Mouse (Mus musculus): ENCODE data around the gene Schip1. TPM values are rescaled to one million over a fixed set of nuclear protein-coding genes. Genes with fewer than 3 reads are reported as not detected.

Gene Schip1
- polyA plus RNA-seq, 1 experiment from 2014 or later: 37.1 TPM

GRCm38 (mm10) chr3:68642935-68643334, 578.3 kb downstream of the Schip1 start:
- Histone ChIP-seq H3K9me3 (ENCODE audit: control insufficient read depth, low read length) (no peaks in the 10 kb centered on the region), H3K4me3 (ENCODE audit: low read depth, low read length) (no peak overlapping the region), H3K27me3 (replicated peaks; ENCODE audit: control insufficient read depth, insufficient read depth, low read length) (no peaks in the 10 kb centered on the region), H3K4me2 (ENCODE audit: low read depth, low read length) (no peak overlapping the region), H3K9ac (ENCODE audit: low read depth, low read length) (no peak overlapping the region), H3K36me3 (ENCODE audit: control insufficient read depth, insufficient read depth, low read length) (no peaks in the 10 kb centered on the region), H3K27ac (replicated peaks; ENCODE audit: low read depth, low read length) (no peak overlapping the region), H3K4me1 (ENCODE audit: control insufficient read depth, insufficient read depth, low read length) (no peaks in the 10 kb centered on the region)
- no peak for ATAC-seq (ENCODE audit: low read depth)
- 87% methylated on average over 7 of the region's 7 CpGs for WGBS
- no peak for DNase-seq (ENCODE audit: low spot score)

GRCm38 (mm10) chr3:68646387-68647130, 582.0 kb downstream of the Schip1 start:
- Histone ChIP-seq H3K36me3 (ENCODE audit: control insufficient read depth, insufficient read depth, low read length) (no peaks in the 10 kb centered on the region), H3K4me1 (ENCODE audit: control insufficient read depth, insufficient read depth, low read length) (no peaks in the 10 kb centered on the region), H3K9ac (ENCODE audit: low read depth, low read length) (no peak overlapping the region), H3K9me3 (ENCODE audit: control insufficient read depth, low read length) (no peaks in the 10 kb centered on the region), H3K27ac (replicated peaks; ENCODE audit: low read depth, low read length) (no peak overlapping the region), H3K4me2 (ENCODE audit: low read depth, low read length) (no peak overlapping the region), H3K4me3 (ENCODE audit: low read depth, low read length) (no peak overlapping the region), H3K27me3 (replicated peaks; ENCODE audit: control insufficient read depth, insufficient read depth, low read length) (no peaks in the 10 kb centered on the region)
- no peak for DNase-seq (ENCODE audit: low spot score)
- WGBS: 87% methylated on average over 6 of the region's 6 CpGs
- no peak for ATAC-seq (ENCODE audit: low read depth)

GRCm38 (mm10) chr3:68647282-68647681, 582.7 kb downstream of the Schip1 start:
- Histone ChIP-seq H3K9me3 (ENCODE audit: control insufficient read depth, low read length) (no peaks in the 10 kb centered on the region), H3K4me1 (ENCODE audit: control insufficient read depth, insufficient read depth, low read length) (no peaks in the 10 kb centered on the region), H3K4me2 (ENCODE audit: low read depth, low read length) (no peak overlapping the region), H3K9ac (ENCODE audit: low read depth, low read length) (no peak overlapping the region), H3K27ac (replicated peaks; ENCODE audit: low read depth, low read length) (no peak overlapping the region), H3K27me3 (replicated peaks; ENCODE audit: control insufficient read depth, insufficient read depth, low read length) (no peaks in the 10 kb centered on the region), H3K36me3 (ENCODE audit: control insufficient read depth, insufficient read depth, low read length) (no peaks in the 10 kb centered on the region), H3K4me3 (ENCODE audit: low read depth, low read length) (no peak overlapping the region)
- ATAC-seq (ENCODE audit: low read depth) (no peak), DNase-seq (ENCODE audit: low spot score) (no peak)
- 76% methylated on average over 3 of the region's 3 CpGs for WGBS

- ATAC-seq (ENCODE audit: low read depth): no peak
- 92% methylated on average over 3 of the region's 3 CpGs for WGBS
- no peak overlapping the region for H3K9ac ChIP-seq (ENCODE audit: low read depth, low read length)
These were observed 585.6 kb downstream of the Schip1 start for GRCm38 (mm10) chr3:68650251-68650650.

GRCm38 (mm10) chr3:68656607-68657352, 592.2 kb downstream of the Schip1 start:
- H3K4me1 ChIP-seq (ENCODE audit: control insufficient read depth, insufficient read depth, low read length): no peaks in the 10 kb centered on the region
- H3K9ac ChIP-seq (ENCODE audit: low read depth, low read length): no peak overlapping the region
- DNase-seq (ENCODE audit: low spot score) (peak; percentile 18), ATAC-seq (ENCODE audit: low read depth) (peak; percentile 57; the same call in 1 of the 2 replicates)
- no peak overlapping the region for H3K27ac ChIP-seq (replicated peaks; ENCODE audit: low read depth, low read length)
- H3K4me2 ChIP-seq (ENCODE audit: low read depth, low read length): no peak overlapping the region
- H3K4me3 ChIP-seq (ENCODE audit: low read depth, low read length): no peak overlapping the region
- no peaks in the 10 kb centered on the region for H3K9me3 ChIP-seq (ENCODE audit: control insufficient read depth, low read length)
- no peaks in the 10 kb centered on the region for H3K27me3 ChIP-seq (replicated peaks; ENCODE audit: control insufficient read depth, insufficient read depth, low read length)
- no peaks in the 10 kb centered on the region for H3K36me3 ChIP-seq (ENCODE audit: control insufficient read depth, insufficient read depth, low read length)
- 65% methylated on average over 4 of the region's 4 CpGs for WGBS

More at GRCm38 (mm10) chr3:68650251-68650650, 585.6 kb downstream of the Schip1 start:
- DNase-seq (ENCODE audit: low spot score): no peak
- Histone ChIP-seq H3K27ac (replicated peaks; ENCODE audit: low read depth, low read length) (no peak overlapping the region), H3K4me3 (ENCODE audit: low read depth, low read length) (no peak overlapping the region), H3K36me3 (ENCODE audit: control insufficient read depth, insufficient read depth, low read length) (no peaks in the 10 kb centered on the region), H3K4me1 (ENCODE audit: control insufficient read depth, insufficient read depth, low read length) (no peaks in the 10 kb centered on the region), H3K4me2 (ENCODE audit: low read depth, low read length) (no peak overlapping the region), H3K9me3 (ENCODE audit: control insufficient read depth, low read length) (no peaks in the 10 kb centered on the region), H3K27me3 (replicated peaks; ENCODE audit: control insufficient read depth, insufficient read depth, low read length) (no peaks in the 10 kb centered on the region)

- no peak for ATAC-seq (ENCODE audit: low read depth)
- Histone ChIP-seq H3K4me3 (ENCODE audit: low read depth, low read length) (no peak overlapping the region), H3K9ac (ENCODE audit: low read depth, low read length) (no peak overlapping the region), H3K4me2 (ENCODE audit: low read depth, low read length) (no peak overlapping the region), H3K27ac (replicated peaks; ENCODE audit: low read depth, low read length) (no peak overlapping the region), H3K27me3 (replicated peaks; ENCODE audit: control insufficient read depth, insufficient read depth, low read length) (no peaks in the 10 kb centered on the region), H3K36me3 (ENCODE audit: control insufficient read depth, insufficient read depth, low read length) (no peaks in the 10 kb centered on the region), H3K4me1 (ENCODE audit: control insufficient read depth, insufficient read depth, low read length) (no peaks in the 10 kb centered on the region), H3K9me3 (ENCODE audit: control insufficient read depth, low read length) (no peaks in the 10 kb centered on the region)
- no peak for DNase-seq (ENCODE audit: low spot score)
- WGBS: 27% methylated on average over 9 of the region's 9 CpGs
These were observed 593.1 kb downstream of the Schip1 start for GRCm38 (mm10) chr3:68657589-68658245.

- Histone ChIP-seq H3K4me3 (ENCODE audit: low read depth, low read length) (no peak overlapping the region), H3K36me3 (ENCODE audit: control insufficient read depth, insufficient read depth, low read length) (no peaks in the 10 kb centered on the region), H3K27me3 (replicated peaks; ENCODE audit: control insufficient read depth, insufficient read depth, low read length) (no peaks in the 10 kb centered on the region), H3K9me3 (ENCODE audit: control insufficient read depth, low read length) (no peaks in the 10 kb centered on the region), H3K27ac (replicated peaks; ENCODE audit: low read depth, low read length) (no peak overlapping the region), H3K4me1 (ENCODE audit: control insufficient read depth, insufficient read depth, low read length) (no peaks in the 10 kb centered on the region), H3K4me2 (ENCODE audit: low read depth, low read length) (no peak overlapping the region), H3K9ac (ENCODE audit: low read depth, low read length) (no peak overlapping the region)
- DNase-seq (ENCODE audit: low spot score): no peak
- 94% methylated on average over 6 of the region's 6 CpGs for WGBS
- no peak for ATAC-seq (ENCODE audit: low read depth)
These were observed 595.4 kb downstream of the Schip1 start for GRCm38 (mm10) chr3:68659996-68660395.

- Histone ChIP-seq H3K9ac (ENCODE audit: low read depth, low read length) (no peak overlapping the region), H3K9me3 (ENCODE audit: control insufficient read depth, low read length) (no peaks in the 10 kb centered on the region), H3K27me3 (replicated peaks; ENCODE audit: control insufficient read depth, insufficient read depth, low read length) (no peaks in the 10 kb centered on the region), H3K4me3 (ENCODE audit: low read depth, low read length) (no peak overlapping the region), H3K4me2 (ENCODE audit: low read depth, low read length) (no peak overlapping the region), H3K27ac (replicated peaks; ENCODE audit: low read depth, low read length) (no peak overlapping the region), H3K36me3 (ENCODE audit: control insufficient read depth, insufficient read depth, low read length) (no peaks in the 10 kb centered on the region), H3K4me1 (ENCODE audit: control insufficient read depth, insufficient read depth, low read length) (no peaks in the 10 kb centered on the region)
- ATAC-seq (ENCODE audit: low read depth) (no peak), DNase-seq (ENCODE audit: low spot score) (no peak)
- 76% methylated on average over 4 of the region's 4 CpGs for WGBS
These were observed 595.9 kb downstream of the Schip1 start for GRCm38 (mm10) chr3:68660538-68660937.
